Mouse (Mus musculus) heart, embryonic 13.5 days (tissue): ENCODE data around the gene Zfp687. TPM values are rescaled to one million over a fixed set of nuclear protein-coding genes. Genes with fewer than 3 reads are reported as not detected.
A peak's percentile ranks its signal among the peaks of the same experiment; 100 is the strongest.

Experiments
- ATAC-seq: fragments of 200-750 bp; cut with Nextera tagmentation; 2 replicates; pipeline ENCODE4 v1.8.0; 2017; ENCODE audit warnings: moderate TSS enrichment; ENCODE audit not compliant: insufficient number of reproducible peaks, low FRiP score, low TSS enrichment; ENCODE audit errors: extremely low read depth
- H3K27ac ChIP-seq: fragments of 300-500 bp; sonication (generic); replicated peaks from 2 replicates; pipeline ENCODE4 v1.5.1; 2015; ENCODE audit warnings: moderate library complexity, mild to moderate bottlenecking, inconsistent platforms
- H3K27me3 ChIP-seq: fragments of 300-500 bp; sonication (generic); replicated peaks from 2 replicates; pipeline ENCODE4 v1.6.1; 2015; ENCODE audit warnings: mild to moderate bottlenecking, inconsistent platforms
- H3K36me3 ChIP-seq: fragments of 300-500 bp; sonication (generic); 2 replicates; pipeline ENCODE4 v1.6.1; 2015; ENCODE audit warnings: mild to moderate bottlenecking, inconsistent platforms
- H3K4me1 ChIP-seq: fragments of 300-500 bp; sonication (generic); 2 replicates; pipeline ENCODE4 v1.6.1; 2015; ENCODE audit warnings: inconsistent platforms
- H3K4me2 ChIP-seq: fragments of 300-500 bp; sonication (generic); 2 replicates; pipeline ENCODE4 v1.6.1; 2015; ENCODE audit warnings: inconsistent platforms, mild to moderate bottlenecking, moderate library complexity
- H3K4me3 ChIP-seq: fragments of 300-500 bp; sonication (generic); 2 replicates; pipeline ENCODE4 v1.5.1; 2015; ENCODE audit warnings: moderate library complexity, mild to moderate bottlenecking, inconsistent platforms
- H3K9ac ChIP-seq: fragments of 300-500 bp; sonication (generic); 2 replicates; pipeline ENCODE4 v1.6.1; 2015; ENCODE audit warnings: inconsistent platforms, mild to moderate bottlenecking, moderate library complexity
- H3K9me3 ChIP-seq: fragments of 300-500 bp; sonication (generic); 2 replicates; pipeline ENCODE4 v1.6.1; 2016; ENCODE audit warnings: inconsistent platforms
- WGBS: fragments of 180-500 bp; shearing (Covaris S2); methylation state at CpG from one replicate; pipeline ENCODE4 v1.1.7; 2015; ENCODE audit warnings: mixed read lengths; 5-methylcytosine and 5-hydroxymethylcytosine counted together
- microRNA-seq: library from miRNA; unstranded; fragments of <30 nt; microRNA quantifications from one replicate; pipeline ENCODE4, GENCODE M21; 2016
- polyA plus RNA-seq: library from polyadenylated mRNA; unstranded; fragments of >200 nt; fragmentation: Nextera tagmentation; extraction: Ambion mirVana; gene quantifications from 2 replicates; pipeline ENCODE4 v1.2.1, GENCODE M21; 2015

Zfp687 gene
- polyA plus RNA-seq, 1 experiment from 2014 or later, result 17.4 TPM

DNA sequence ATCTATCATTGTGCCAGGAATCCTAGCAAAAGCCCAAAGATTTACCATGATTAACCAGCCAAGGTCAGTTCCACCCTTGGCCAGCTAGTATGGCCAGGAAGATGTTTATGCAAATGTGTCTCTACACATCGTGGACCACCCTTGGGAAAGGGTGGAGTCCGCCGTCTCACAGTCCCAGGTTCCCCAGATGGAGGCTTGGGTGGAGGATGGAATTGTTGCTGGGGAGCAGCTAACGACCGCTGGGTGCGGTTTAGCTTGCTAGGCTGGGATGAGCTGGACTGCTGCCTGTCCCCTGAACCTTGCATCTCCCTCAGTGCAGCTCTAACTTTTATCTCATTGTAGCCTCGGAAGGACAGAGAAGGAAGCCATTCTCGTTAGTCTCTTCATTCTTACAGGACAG is 55.4 kb downstream of the Zfp687 start:
- no peak overlapping the region for H3K4me2 ChIP-seq
- WGBS, result 39% methylated on average over 8 of the region's 8 CpGs
- H3K27me3 ChIP-seq, result no peaks in the 10 kb centered on the region
- no peaks in the 10 kb centered on the region for H3K9me3 ChIP-seq
- ATAC-seq, result no peak
- H3K4me3 ChIP-seq, result no peak overlapping the region
- H3K4me1 ChIP-seq, result peaks cover 28% of the 10 kb centered on the region
- no peak overlapping the region for H3K27ac ChIP-seq
- H3K9ac ChIP-seq, result no peak overlapping the region
- H3K36me3 ChIP-seq, result peaks cover 41% of the 10 kb centered on the region

DNA sequence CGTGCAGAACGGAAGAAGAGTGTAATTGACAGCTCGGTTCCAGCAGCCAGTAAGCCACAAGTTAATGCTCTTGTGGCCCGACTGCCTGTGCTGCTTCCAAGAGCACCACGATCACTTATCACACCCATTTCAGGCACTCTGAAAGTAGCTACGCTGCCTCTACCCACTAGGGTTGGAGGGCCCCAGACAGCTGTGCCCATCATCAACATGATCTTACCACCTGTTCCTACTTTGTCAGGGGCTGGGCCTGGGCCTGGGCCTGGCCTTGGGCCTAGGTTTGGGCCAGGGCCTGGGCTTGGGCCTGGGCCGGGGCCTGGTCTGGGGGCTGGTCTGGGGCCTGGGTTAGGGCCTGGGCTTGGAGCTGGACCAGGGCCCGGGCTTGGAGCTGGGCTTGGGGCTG is 57.0 kb downstream of the Zfp687 start:
- H3K36me3 ChIP-seq, result peaks cover 41% of the 10 kb centered on the region
- no peaks in the 10 kb centered on the region for H3K9me3 ChIP-seq
- H3K4me3 ChIP-seq, result no peak overlapping the region
- 0 out of 2 replicates have a peak overlapping the region, but pooled peaks have one; percentile 35 for H3K9ac ChIP-seq
- peaks cover 33% of the 10 kb centered on the region for H3K4me1 ChIP-seq
- WGBS, result 73% methylated on average over 8 of the region's 8 CpGs
- ATAC-seq, result no peak
- no peak overlapping the region for H3K4me2 ChIP-seq
- no peak overlapping the region for H3K27ac ChIP-seq
- no peaks in the 10 kb centered on the region for H3K27me3 ChIP-seq

Small RNA genes lying within 50 kb of the gene (microRNA-seq; reads per million reads assigned to microRNA genes)
- gene Mir7013, result 1.0 reads per million

Other genes with a start within 250 kb of the Zfp687 start
- gene Cgn, start 229.0 kb downstream of the Zfp687 start, polyA plus RNA-seq, result 2.2 and 2.3 TPM in 2 replicates
- 9.3 and 10.1 TPM in 2 replicates for gene Pogz, start 177.9 kb downstream of the Zfp687 start, polyA plus RNA-seq
- gene Psmb4, start 128.5 kb downstream of the Zfp687 start, polyA plus RNA-seq, result 242 and 287 TPM in 2 replicates
- gene Selenbp1, start 82.4 kb downstream of the Zfp687 start, polyA plus RNA-seq, result 50.9 and 63.2 TPM in 2 replicates
- gene Rfx5, start 61.4 kb downstream of the Zfp687 start, polyA plus RNA-seq, result 5.4 and 6.3 TPM in 2 replicates
- 14.0 and 17.6 TPM in 2 replicates for gene Pi4kb, start 40.7 kb downstream of the Zfp687 start, polyA plus RNA-seq
- gene Psmd4, start 27.2 kb upstream of the Zfp687 start, polyA plus RNA-seq, result 198 and 214 TPM in 2 replicates
- 16.4 and 17.5 TPM in 2 replicates for gene Pip5k1a, start 91.5 kb upstream of the Zfp687 start, polyA plus RNA-seq
- 98.9 and 100.0 TPM in 2 replicates for gene Vps72, start 95.6 kb upstream of the Zfp687 start, polyA plus RNA-seq
- gene Tmod4, start 109.0 kb upstream of the Zfp687 start, polyA plus RNA-seq, result 0.82 and 1.4 TPM in 2 replicates
- gene Scnm1, start 118.6 kb upstream of the Zfp687 start, polyA plus RNA-seq, result 51.7 and 54.2 TPM in 2 replicates
- 8.8 and 9.8 TPM in 2 replicates for gene Lysmd1, start 118.6 kb upstream of the Zfp687 start, polyA plus RNA-seq
- gene Tnfaip8l2, start 126.9 kb upstream of the Zfp687 start, polyA plus RNA-seq, result 2.1 and 2.8 TPM in 2 replicates
- gene Sema6c, start 145.0 kb upstream of the Zfp687 start, polyA plus RNA-seq, result 2.9 and 3.0 TPM in 2 replicates
- gene Gabpb2, start 202.5 kb upstream of the Zfp687 start, polyA plus RNA-seq, result 5.1 and 5.4 TPM in 2 replicates
- 51.6 and 52.3 TPM in 2 replicates for gene Cdc42se1, start 213.3 kb upstream of the Zfp687 start, polyA plus RNA-seq
- gene Mllt11, start 216.7 kb upstream of the Zfp687 start, polyA plus RNA-seq, result 11.0 and 11.5 TPM in 2 replicates
- gene Gm128, start 226.2 kb upstream of the Zfp687 start, polyA plus RNA-seq, result 0.24 and 0.37 TPM in 2 replicates
- 0.23 and 0.24 TPM in 2 replicates for gene Bnipl, start 235.7 kb upstream of the Zfp687 start, polyA plus RNA-seq